Comparison of ENCODE assay signal across 8 mouse cellular contexts in the genomic region with DNA sequence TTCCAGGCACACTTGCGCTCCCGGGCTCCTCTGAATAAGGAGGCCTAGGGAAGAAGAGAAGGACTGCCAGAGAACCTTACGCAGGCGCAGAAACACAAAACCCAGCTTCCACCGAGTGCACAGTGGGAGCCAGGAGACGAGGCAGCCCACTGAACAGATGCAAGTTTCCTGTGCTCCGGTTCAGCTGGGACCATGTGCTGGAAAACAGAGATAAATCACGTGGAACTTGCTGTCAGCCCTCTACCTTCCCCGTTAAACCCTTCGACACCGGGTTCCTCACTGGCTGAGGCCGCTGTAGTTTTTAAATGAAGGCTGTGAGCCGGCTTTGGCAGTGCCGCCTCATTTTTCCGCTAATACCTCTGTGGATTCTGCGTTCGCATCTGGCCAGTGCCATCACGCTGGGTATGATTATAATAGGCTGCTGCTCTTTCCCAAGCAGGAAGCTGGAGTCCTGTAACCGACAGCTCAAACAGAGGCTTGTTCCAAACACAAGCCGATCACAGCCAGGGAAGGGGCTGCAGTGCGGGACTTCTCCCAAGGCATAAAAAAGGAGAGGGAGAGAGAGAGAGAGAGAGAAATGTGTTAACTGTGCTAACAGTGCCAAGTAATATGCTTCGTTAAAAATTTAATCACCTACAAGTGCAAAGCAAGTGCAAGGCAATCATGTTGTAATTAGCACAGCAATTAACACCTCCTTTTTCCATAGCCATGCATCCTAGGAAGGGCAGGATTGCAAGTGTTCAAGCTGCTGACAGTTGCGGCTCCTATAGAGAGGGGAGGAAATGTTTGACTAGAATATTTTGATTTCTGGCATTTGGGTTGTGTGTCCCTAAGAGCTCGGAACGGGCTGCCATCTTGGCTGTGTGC.
DNase-seq lines count a peak whose midpoint lies in the region; ATAC-seq lines count a peak whose summit lies in the region.

No protein-coding gene starts in this region.

- H3K27ac ChIP-seq in heart, embryonic 10.5 days, result no peak overlapping the region
- H3K27ac ChIP-seq in hindbrain, embryonic 10.5 days, result peak overlapping the region; percentile 50; the same call in 1 of the 2 replicates

- H3K9me3 ChIP-seq in heart, embryonic 10.5 days, result no peaks in the 10 kb centered on the region
- no peaks in the 10 kb centered on the region for H3K9me3 ChIP-seq in hindbrain, embryonic 10.5 days

- H3K4me3 ChIP-seq in heart, embryonic 10.5 days, result peak overlapping the region; percentile 41
- H3K4me3 ChIP-seq in hindbrain, embryonic 10.5 days, result peak overlapping the region; percentile 42

- H3K4me1 ChIP-seq in heart, embryonic 10.5 days, result peaks cover 10% of the 10 kb centered on the region; the same call in 1 of the 2 replicates
- peaks cover 22% of the 10 kb centered on the region for H3K4me1 ChIP-seq in hindbrain, embryonic 10.5 days (replicated peaks)

- no peaks in the 10 kb centered on the region for H3K36me3 ChIP-seq in heart, embryonic 10.5 days
- no peaks in the 10 kb centered on the region for H3K36me3 ChIP-seq in hindbrain, embryonic 10.5 days

- WGBS in heart, embryonic 10.5 days, result 55% methylated on average over 25 of the region's 25 CpGs
- 42% methylated on average over 25 of the region's 25 CpGs for WGBS in hindbrain, embryonic 10.5 days

- ATAC-seq in activated CD4-positive, CD25-positive, alpha-beta regulatory T cell, adult 4 months, result no peak

- no peak for DNase-seq in heart, embryonic 10.5 days (ENCODE audit: low spot score)
- DNase-seq in heart, adult 8-10 months (ENCODE audit: low spot score), result no peak
- DNase-seq in embryo, embryonic 9.5 days (ENCODE audit: extremely low spot score), result peak; percentile 52
- DNase-seq in hindbrain, embryonic 10.5 days (ENCODE audit: low spot score), result peak; percentile 50
- peak; percentile 30 for DNase-seq in layer of hippocampus, postnatal 25 days (ENCODE audit: extremely low spot score in 1 of 2, low spot score in 1 of 2)
- DNase-seq in neural tube, embryonic 10.5 days (ENCODE audit: extremely low spot score, low spot score), result peak; percentile 56
- no peak for DNase-seq in thymus, adult 18-20 months

- H3K27me3 ChIP-seq in heart, embryonic 10.5 days (ENCODE audit: insufficient read depth, poor library complexity, severe bottlenecking), result 0 out of 2 replicates have a peak, but pooled peaks cover 3% of the 10 kb centered on the region
- 0 out of 2 replicates have a peak, but pooled peaks cover 6% of the 10 kb centered on the region for H3K27me3 ChIP-seq in hindbrain, embryonic 10.5 days (ENCODE audit: insufficient read depth, poor library complexity, severe bottlenecking)

Comparison
In these comparisons a context has a peak if more than half of its experiments do, and no peak if none do; other contexts are left out.
1. DNase-seq: peak in embryo, embryonic 9.5 days (single experiment), hindbrain, embryonic 10.5 days (single experiment), layer of hippocampus, postnatal 25 days (2 of 2) and neural tube, embryonic 10.5 days (single experiment); none in heart, embryonic 10.5 days (single experiment), heart, adult 8-10 months (single experiment) and thymus, adult 18-20 months (0 of 2).